Mouse (Mus musculus): ENCODE measurements around the gene Dgcr6. TPM values are rescaled to one million over a fixed set of nuclear protein-coding genes. Genes with fewer than 3 reads are reported as not detected.
A peak's percentile ranks its signal among the peaks of the same experiment; 100 is the strongest.

The Dgcr6 gene
- polyA plus RNA-seq, 1 experiment from 2014 or later = 134 TPM

GRCm38 (mm10) chr16:18075201-18075600 lies 22.5 kb downstream of the Dgcr6 start:
- no peak overlapping the region for H3K4me2 ChIP-seq
- H3K9ac ChIP-seq (ENCODE audit: low read length) = no peak overlapping the region
- H3K9me3 ChIP-seq (ENCODE audit: control insufficient read depth, low read length) = no peaks in the 10 kb centered on the region
- H3K36me3 ChIP-seq (ENCODE audit: control insufficient read depth, insufficient read depth, low read length) = peaks cover 6% of the 10 kb centered on the region; the same call in 1 of the 2 replicates
- ATAC-seq (ENCODE audit: low FRiP score) (no peak), DNase-seq (ENCODE audit: low spot score, missing footprints) (no peak)
- no peaks in the 10 kb centered on the region for H3K4me1 ChIP-seq (ENCODE audit: control insufficient read depth, insufficient read depth, low read length)
- no peaks in the 10 kb centered on the region for H3K27me3 ChIP-seq (ENCODE audit: control insufficient read depth, insufficient read depth, low read length)
- H3K4me3 ChIP-seq (ENCODE audit: low read depth, low read length) = no peak overlapping the region
- WGBS = 74% methylated on average over 3 of the region's 3 CpGs
- no peak overlapping the region for H3K27ac ChIP-seq (ENCODE audit: low read depth, low read length)

- Histone ChIP-seq H3K4me2 (no peak overlapping the region), H3K27ac (ENCODE audit: low read depth, low read length) (no peak overlapping the region), H3K9ac (ENCODE audit: low read length) (no peak overlapping the region), H3K9me3 (ENCODE audit: control insufficient read depth, low read length) (no peaks in the 10 kb centered on the region), H3K36me3 (ENCODE audit: control insufficient read depth, insufficient read depth, low read length) (no peaks in the 10 kb centered on the region), H3K4me3 (ENCODE audit: low read depth, low read length) (no peak overlapping the region), H3K4me1 (ENCODE audit: control insufficient read depth, insufficient read depth, low read length) (no peaks in the 10 kb centered on the region), H3K27me3 (ENCODE audit: control insufficient read depth, insufficient read depth, low read length) (no peaks in the 10 kb centered on the region)
- ATAC-seq (ENCODE audit: low FRiP score) = no peak
- no peak for DNase-seq (ENCODE audit: low spot score, missing footprints)
- 84% methylated on average over 5 of the region's 5 CpGs for WGBS
Measured at GRCm38 (mm10) chr16:18078314-18079015, 25.8 kb downstream of the Dgcr6 start.

GRCm38 (mm10) chr16:18079300-18079699 lies 26.6 kb downstream of the Dgcr6 start:
- Histone ChIP-seq H3K27ac (ENCODE audit: low read depth, low read length) (no peak overlapping the region), H3K4me2 (no peak overlapping the region), H3K4me3 (ENCODE audit: low read depth, low read length) (no peak overlapping the region), H3K9me3 (ENCODE audit: control insufficient read depth, low read length) (no peaks in the 10 kb centered on the region), H3K27me3 (ENCODE audit: control insufficient read depth, insufficient read depth, low read length) (no peaks in the 10 kb centered on the region), H3K9ac (ENCODE audit: low read length) (no peak overlapping the region), H3K36me3 (ENCODE audit: control insufficient read depth, insufficient read depth, low read length) (no peaks in the 10 kb centered on the region), H3K4me1 (ENCODE audit: control insufficient read depth, insufficient read depth, low read length) (no peaks in the 10 kb centered on the region)
- DNase-seq (ENCODE audit: low spot score, missing footprints) (no peak), ATAC-seq (ENCODE audit: low FRiP score) (no peak)
- WGBS = 87% methylated on average over 2 of the region's 2 CpGs

- no peaks in the 10 kb centered on the region for H3K27me3 ChIP-seq (ENCODE audit: control insufficient read depth, insufficient read depth, low read length)
Measured at GRCm38 (mm10) chr16:18080171-18080570, 27.5 kb downstream of the Dgcr6 start.

GRCm38 (mm10) chr16:18081149-18081827 lies 28.6 kb downstream of the Dgcr6 start:
- WGBS = 81% methylated on average over 10 of the region's 10 CpGs
- Histone ChIP-seq H3K27me3 (ENCODE audit: control insufficient read depth, insufficient read depth, low read length) (no peaks in the 10 kb centered on the region), H3K27ac (ENCODE audit: low read depth, low read length) (no peak overlapping the region), H3K9me3 (ENCODE audit: control insufficient read depth, low read length) (no peaks in the 10 kb centered on the region), H3K4me2 (no peak overlapping the region), H3K4me1 (ENCODE audit: control insufficient read depth, insufficient read depth, low read length) (no peaks in the 10 kb centered on the region), H3K36me3 (ENCODE audit: control insufficient read depth, insufficient read depth, low read length) (no peaks in the 10 kb centered on the region), H3K9ac (ENCODE audit: low read length) (no peak overlapping the region), H3K4me3 (ENCODE audit: low read depth, low read length) (no peak overlapping the region)
- ATAC-seq (ENCODE audit: low FRiP score) (no peak), DNase-seq (ENCODE audit: low spot score, missing footprints) (no peak)

More at GRCm38 (mm10) chr16:18080171-18080570, 27.5 kb downstream of the Dgcr6 start:
- DNase-seq (ENCODE audit: low spot score, missing footprints) (no peak), ATAC-seq (ENCODE audit: low FRiP score) (no peak)
- no peaks in the 10 kb centered on the region for H3K9me3 ChIP-seq (ENCODE audit: control insufficient read depth, low read length)
- H3K4me2 ChIP-seq = no peak overlapping the region
- no peaks in the 10 kb centered on the region for H3K4me1 ChIP-seq (ENCODE audit: control insufficient read depth, insufficient read depth, low read length)
- H3K4me3 ChIP-seq (ENCODE audit: low read depth, low read length) = no peak overlapping the region
- WGBS = 89% methylated on average over 7 of the region's 7 CpGs
- H3K36me3 ChIP-seq (ENCODE audit: control insufficient read depth, insufficient read depth, low read length) = no peaks in the 10 kb centered on the region
- no peak overlapping the region for H3K9ac ChIP-seq (ENCODE audit: low read length)
- H3K27ac ChIP-seq (ENCODE audit: low read depth, low read length) = no peak overlapping the region

- Histone ChIP-seq H3K27ac (ENCODE audit: low read depth, low read length) (no peak overlapping the region), H3K4me1 (ENCODE audit: control insufficient read depth, insufficient read depth, low read length) (no peaks in the 10 kb centered on the region), H3K4me2 (no peak overlapping the region), H3K4me3 (ENCODE audit: low read depth, low read length) (no peak overlapping the region), H3K27me3 (ENCODE audit: control insufficient read depth, insufficient read depth, low read length) (no peaks in the 10 kb centered on the region; the same call in 1 of the 2 replicates), H3K36me3 (ENCODE audit: control insufficient read depth, insufficient read depth, low read length) (no peaks in the 10 kb centered on the region), H3K9me3 (ENCODE audit: control insufficient read depth, low read length) (no peaks in the 10 kb centered on the region), H3K9ac (ENCODE audit: low read length) (no peak overlapping the region)
- DNase-seq (ENCODE audit: low spot score, missing footprints) = no peak
- ATAC-seq (ENCODE audit: low FRiP score) = no peak
- WGBS = 100% methylated on average over 1 of the region's 1 CpGs
Measured at GRCm38 (mm10) chr16:18082291-18082690, 29.6 kb downstream of the Dgcr6 start.

- Histone ChIP-seq H3K9ac (ENCODE audit: low read length) (no peak overlapping the region), H3K36me3 (ENCODE audit: control insufficient read depth, insufficient read depth, low read length) (no peaks in the 10 kb centered on the region), H3K4me2 (no peak overlapping the region), H3K4me3 (ENCODE audit: low read depth, low read length) (no peak overlapping the region), H3K27ac (ENCODE audit: low read depth, low read length) (no peak overlapping the region), H3K4me1 (ENCODE audit: control insufficient read depth, insufficient read depth, low read length) (peaks cover 4% of the 10 kb centered on the region), H3K27me3 (ENCODE audit: control insufficient read depth, insufficient read depth, low read length) (peaks cover 9% of the 10 kb centered on the region), H3K9me3 (ENCODE audit: control insufficient read depth, low read length) (no peaks in the 10 kb centered on the region)
- 84% methylated on average over 18 of the region's 18 CpGs for WGBS
- DNase-seq (ENCODE audit: low spot score, missing footprints) = no peak
- no peak for ATAC-seq (ENCODE audit: low FRiP score)
Measured at GRCm38 (mm10) chr16:18083231-18083951, 30.7 kb downstream of the Dgcr6 start.

- H3K27me3 ChIP-seq (ENCODE audit: control insufficient read depth, insufficient read depth, low read length) = peaks cover 9% of the 10 kb centered on the region
- no peaks in the 10 kb centered on the region for H3K9me3 ChIP-seq (ENCODE audit: control insufficient read depth, low read length)
- no peak overlapping the region for H3K4me2 ChIP-seq
- peaks cover 5% of the 10 kb centered on the region for H3K4me1 ChIP-seq (ENCODE audit: control insufficient read depth, insufficient read depth, low read length)
- ATAC-seq (ENCODE audit: low FRiP score) (no peak), DNase-seq (ENCODE audit: low spot score, missing footprints) (no peak)
- WGBS = 86% methylated on average over 7 of the region's 7 CpGs
- H3K36me3 ChIP-seq (ENCODE audit: control insufficient read depth, insufficient read depth, low read length) = no peaks in the 10 kb centered on the region
- no peak overlapping the region for H3K4me3 ChIP-seq (ENCODE audit: low read depth, low read length)
- H3K27ac ChIP-seq (ENCODE audit: low read depth, low read length) = no peak overlapping the region
- no peak overlapping the region for H3K9ac ChIP-seq (ENCODE audit: low read length)
Measured at GRCm38 (mm10) chr16:18084262-18084661, 31.6 kb downstream of the Dgcr6 start.

GRCm38 (mm10) chr16:18087101-18087500 lies 34.4 kb downstream of the Dgcr6 start:
- 90% methylated on average over 5 of the region's 5 CpGs for WGBS
- ATAC-seq (ENCODE audit: low FRiP score) = no peak

More at GRCm38 (mm10) chr16:18087101-18087500, 34.4 kb downstream of the Dgcr6 start:
- H3K27ac ChIP-seq (ENCODE audit: low read depth, low read length) = no peak overlapping the region
- peaks cover 9% of the 10 kb centered on the region for H3K27me3 ChIP-seq (ENCODE audit: control insufficient read depth, insufficient read depth, low read length)
- no peaks in the 10 kb centered on the region for H3K36me3 ChIP-seq (ENCODE audit: control insufficient read depth, insufficient read depth, low read length)
- H3K9ac ChIP-seq (ENCODE audit: low read length) = no peak overlapping the region
- peaks cover 7% of the 10 kb centered on the region for H3K4me1 ChIP-seq (ENCODE audit: control insufficient read depth, insufficient read depth, low read length)
- no peak overlapping the region for H3K4me3 ChIP-seq (ENCODE audit: low read depth, low read length)
- H3K4me2 ChIP-seq = no peak overlapping the region
- H3K9me3 ChIP-seq (ENCODE audit: control insufficient read depth, low read length) = no peaks in the 10 kb centered on the region
- DNase-seq (ENCODE audit: low spot score, missing footprints) = peak; percentile 59
